Mouse (Mus musculus): ENCODE results near the gene Tmc6. TPM values are rescaled to one million over a fixed set of nuclear protein-coding genes. Genes with fewer than 3 reads are reported as not detected.

Gene Tmc6
- polyA plus RNA-seq, 1 experiment from 2014 or later = 39.8 TPM

GRCm38 (mm10) chr11:117825333-117826101, 43.5 kb upstream of the Tmc6 start, which contains the start of the genes Afmid and Tk1:
Gene Afmid (plus strand): TSS chr11:117825924.
Gene Tk1 (minus strand): TSS chr11:117826092.
- Histone ChIP-seq H3K4me2 (ENCODE audit: low read depth, low read length) (peak within 1 kb of the TSS; percentile 89), H3K4me1 (ENCODE audit: control insufficient read depth, insufficient read depth, low read length) (peaks cover 64% of the 10 kb centered on the region), H3K4me3 (ENCODE audit: low read length) (peak within 1 kb of the TSS; percentile 65), H3K27me3 (replicated peaks; ENCODE audit: control insufficient read depth, insufficient read depth, low read length) (no peaks in the 10 kb centered on the region), H3K27ac (ENCODE audit: low read length) (peak within 1 kb of the TSS; percentile 98), H3K9ac (ENCODE audit: low read depth, low read length) (peak within 1 kb of the TSS; percentile 84), H3K36me3 (ENCODE audit: control insufficient read depth, insufficient read depth, low read length) (peaks cover 10% of the 10 kb centered on the region), H3K9me3 (ENCODE audit: control insufficient read depth, low read length) (no peaks in the 10 kb centered on the region)
- ATAC-seq = peak; percentile 54
- WGBS = under 1% methylated on average over 34 of the region's 34 CpGs

DNA sequence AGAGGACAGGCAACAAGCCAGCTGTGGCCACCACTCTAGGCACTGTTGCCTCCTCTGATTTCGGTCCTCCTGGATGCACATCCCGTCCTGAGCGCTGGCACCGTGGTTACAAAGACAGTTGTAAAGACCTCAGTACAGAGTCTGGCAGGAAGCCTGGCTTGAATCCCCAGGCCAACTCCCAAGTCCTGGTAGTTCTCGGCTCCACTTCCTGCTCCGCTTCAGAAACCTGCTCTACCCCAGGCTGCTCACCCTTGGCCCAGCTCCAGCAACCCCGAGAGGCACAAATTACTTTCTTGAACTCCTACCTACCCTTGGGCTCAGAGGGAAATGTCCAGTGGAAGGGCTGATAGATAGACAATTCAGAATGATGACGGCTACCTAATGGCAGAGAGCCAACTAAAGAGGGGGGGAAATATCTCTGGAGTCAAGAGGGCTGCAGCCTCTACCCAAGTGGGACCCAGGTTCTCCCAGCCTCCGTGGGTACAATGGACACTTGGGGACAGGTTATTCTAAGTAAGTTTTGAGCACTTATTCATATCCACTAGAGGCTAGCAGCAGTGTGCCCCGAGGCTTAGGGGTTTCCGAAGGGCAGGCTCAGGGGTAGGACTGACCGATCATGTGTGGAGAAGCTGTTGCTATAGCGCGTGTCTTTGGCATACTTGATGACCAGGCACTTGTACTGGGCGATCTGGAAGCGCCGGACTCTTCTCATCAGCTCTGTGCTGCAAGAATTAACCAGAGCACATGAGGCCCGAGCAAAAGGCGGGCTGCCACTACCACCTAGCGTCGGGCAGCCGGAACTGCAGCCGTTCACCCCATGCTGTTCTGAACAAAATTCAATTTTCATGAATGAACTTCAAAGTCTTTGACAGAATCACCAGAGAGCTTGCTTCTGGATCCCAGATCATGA, 42.3 kb upstream of the Tmc6 start:
- Histone ChIP-seq H3K36me3 (ENCODE audit: control insufficient read depth, insufficient read depth, low read length) (peaks cover 10% of the 10 kb centered on the region), H3K4me1 (ENCODE audit: control insufficient read depth, insufficient read depth, low read length) (peaks cover 52% of the 10 kb centered on the region), H3K4me3 (ENCODE audit: low read length) (peak overlapping the region; percentile 65), H3K27me3 (replicated peaks; ENCODE audit: control insufficient read depth, insufficient read depth, low read length) (no peaks in the 10 kb centered on the region), H3K9ac (ENCODE audit: low read depth, low read length) (peak overlapping the region; percentile 84), H3K27ac (ENCODE audit: low read length) (peak overlapping the region; percentile 81), H3K9me3 (ENCODE audit: control insufficient read depth, low read length) (no peaks in the 10 kb centered on the region), H3K4me2 (ENCODE audit: low read depth, low read length) (peak overlapping the region; percentile 89)
- ATAC-seq = peak; percentile 52
- 10% methylated on average over 23 of the region's 23 CpGs for WGBS

GRCm38 (mm10) chr11:117823411-117823810, 41.4 kb upstream of the Tmc6 start:
- no peaks in the 10 kb centered on the region for H3K9me3 ChIP-seq (ENCODE audit: control insufficient read depth, low read length)
- 85% methylated on average over 6 of the region's 6 CpGs for WGBS
- H3K4me3 ChIP-seq (ENCODE audit: low read length) = no peak overlapping the region
- peak overlapping the region; percentile 67; the same call in 1 of the 2 replicates for H3K9ac ChIP-seq (ENCODE audit: low read depth, low read length)
- peak overlapping the region; percentile 78 for H3K27ac ChIP-seq (ENCODE audit: low read length)
- H3K36me3 ChIP-seq (ENCODE audit: control insufficient read depth, insufficient read depth, low read length) = peaks cover 10% of the 10 kb centered on the region
- peaks cover 46% of the 10 kb centered on the region for H3K4me1 ChIP-seq (ENCODE audit: control insufficient read depth, insufficient read depth, low read length)
- H3K4me2 ChIP-seq (ENCODE audit: low read depth, low read length) = peak overlapping the region; percentile 89; the same call in 1 of the 2 replicates
- H3K27me3 ChIP-seq (replicated peaks; ENCODE audit: control insufficient read depth, insufficient read depth, low read length) = no peaks in the 10 kb centered on the region
- no peak for ATAC-seq

- WGBS = 52% methylated on average over 7 of the region's 7 CpGs
- peak overlapping the region; percentile 50 for H3K9ac ChIP-seq (ENCODE audit: low read depth, low read length)
Measured at GRCm38 (mm10) chr11:117822728-117823241, 40.8 kb upstream of the Tmc6 start.

GRCm38 (mm10) chr11:117821868-117822267, 39.9 kb upstream of the Tmc6 start:
- Histone ChIP-seq H3K27me3 (replicated peaks; ENCODE audit: control insufficient read depth, insufficient read depth, low read length) (no peaks in the 10 kb centered on the region), H3K9ac (ENCODE audit: low read depth, low read length) (0 out of 2 replicates have a peak overlapping the region, but pooled peaks have one; percentile 13), H3K4me2 (ENCODE audit: low read depth, low read length) (no peak overlapping the region), H3K9me3 (ENCODE audit: control insufficient read depth, low read length) (no peaks in the 10 kb centered on the region), H3K27ac (ENCODE audit: low read length) (no peak overlapping the region), H3K4me1 (ENCODE audit: control insufficient read depth, insufficient read depth, low read length) (peaks cover 34% of the 10 kb centered on the region), H3K4me3 (ENCODE audit: low read length) (no peak overlapping the region), H3K36me3 (ENCODE audit: control insufficient read depth, insufficient read depth, low read length) (peaks cover 15% of the 10 kb centered on the region)
- ATAC-seq = no peak
- WGBS = 84% methylated on average over 9 of the region's 9 CpGs

More at GRCm38 (mm10) chr11:117822728-117823241, 40.8 kb upstream of the Tmc6 start:
- Histone ChIP-seq H3K9me3 (ENCODE audit: control insufficient read depth, low read length) (no peaks in the 10 kb centered on the region), H3K4me2 (ENCODE audit: low read depth, low read length) (no peak overlapping the region), H3K4me1 (ENCODE audit: control insufficient read depth, insufficient read depth, low read length) (peaks cover 39% of the 10 kb centered on the region), H3K27me3 (replicated peaks; ENCODE audit: control insufficient read depth, insufficient read depth, low read length) (no peaks in the 10 kb centered on the region), H3K36me3 (ENCODE audit: control insufficient read depth, insufficient read depth, low read length) (peaks cover 10% of the 10 kb centered on the region), H3K27ac (ENCODE audit: low read length) (peak overlapping the region; percentile 78), H3K4me3 (ENCODE audit: low read length) (no peak overlapping the region)
- no peak for ATAC-seq

DNA sequence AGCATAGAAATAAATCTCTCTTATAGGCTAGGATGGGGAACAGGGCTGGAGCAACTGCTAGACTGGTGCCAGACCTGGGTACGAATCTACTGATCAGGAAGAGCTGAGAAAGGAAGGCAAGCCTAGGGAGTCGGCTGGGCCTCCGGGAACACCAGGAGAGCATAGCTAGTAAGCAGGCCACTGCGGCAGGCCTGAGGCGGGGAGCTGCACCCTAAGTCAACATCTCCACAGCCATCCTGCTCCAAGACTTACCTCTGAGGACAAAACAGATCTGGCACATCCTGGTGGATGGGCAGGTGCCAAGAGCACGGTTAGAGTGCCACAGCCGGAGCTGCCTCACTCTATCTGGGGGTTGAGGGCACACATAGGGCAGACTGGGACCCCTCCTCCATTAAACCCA, 38.2 kb upstream of the Tmc6 start:
- Histone ChIP-seq H3K9me3 (ENCODE audit: control insufficient read depth, low read length) (no peaks in the 10 kb centered on the region), H3K4me3 (ENCODE audit: low read length) (no peak overlapping the region), H3K4me2 (ENCODE audit: low read depth, low read length) (no peak overlapping the region), H3K36me3 (ENCODE audit: control insufficient read depth, insufficient read depth, low read length) (peaks cover 19% of the 10 kb centered on the region), H3K4me1 (ENCODE audit: control insufficient read depth, insufficient read depth, low read length) (peaks cover 37% of the 10 kb centered on the region), H3K9ac (ENCODE audit: low read depth, low read length) (no peak overlapping the region), H3K27ac (ENCODE audit: low read length) (no peak overlapping the region), H3K27me3 (replicated peaks; ENCODE audit: control insufficient read depth, insufficient read depth, low read length) (no peaks in the 10 kb centered on the region)
- ATAC-seq = no peak
- 82% methylated on average over 7 of the region's 7 CpGs for WGBS

DNA sequence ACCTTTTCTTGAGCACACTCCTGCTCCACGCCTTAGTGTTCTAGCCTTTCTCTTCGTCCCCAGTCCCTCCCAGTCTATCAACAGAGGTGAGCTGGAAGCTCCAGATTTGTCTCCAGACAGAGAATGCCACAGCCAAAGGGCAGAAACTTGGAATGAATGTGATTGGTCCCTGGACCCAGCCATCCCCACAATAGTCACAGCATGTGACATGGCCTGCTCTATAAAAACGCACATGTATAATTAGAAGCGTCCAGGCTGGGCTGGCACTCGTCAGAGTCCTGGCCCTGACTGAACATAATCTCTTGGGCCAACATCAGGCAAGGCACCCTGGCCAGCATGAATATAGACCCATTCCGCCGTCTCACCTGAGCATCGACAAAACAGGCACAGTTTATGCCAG, 37.1 kb upstream of the Tmc6 start:
- no peak for ATAC-seq
- Histone ChIP-seq H3K4me1 (ENCODE audit: control insufficient read depth, insufficient read depth, low read length) (peaks cover 33% of the 10 kb centered on the region), H3K36me3 (ENCODE audit: control insufficient read depth, insufficient read depth, low read length) (peaks cover 19% of the 10 kb centered on the region)

DNA sequence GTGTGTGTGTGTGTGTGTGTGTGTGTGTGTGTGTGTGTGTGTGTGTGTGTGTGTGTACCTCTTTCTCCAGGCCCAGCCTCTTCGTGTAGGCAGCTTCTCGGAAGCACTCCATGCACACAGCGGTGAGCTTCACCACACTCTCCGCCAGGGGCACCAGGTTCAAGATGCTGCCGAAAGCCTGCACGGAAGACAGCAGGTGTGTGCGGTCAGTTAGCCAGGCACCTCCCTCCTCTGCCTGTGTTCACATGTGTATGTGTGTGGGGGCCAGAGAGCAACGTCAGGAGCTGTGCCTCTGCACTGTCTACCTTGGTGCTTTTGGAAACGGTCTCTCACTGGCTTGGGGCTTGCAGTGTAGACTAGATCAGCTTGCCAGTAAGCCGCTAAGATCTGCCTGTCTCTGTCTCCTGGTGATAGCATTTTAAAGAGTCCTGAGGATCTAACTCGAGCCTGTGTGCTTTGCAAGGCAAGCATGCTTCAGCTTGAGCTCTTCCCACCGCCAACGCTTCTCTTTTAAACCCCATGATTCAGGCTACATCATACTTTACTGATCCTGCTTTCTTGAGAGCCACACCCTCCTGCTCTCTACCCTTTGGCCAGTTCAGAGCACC, 34.5 kb upstream of the Tmc6 start:
- Histone ChIP-seq H3K4me2 (ENCODE audit: low read depth, low read length) (no peak overlapping the region), H3K27ac (ENCODE audit: low read length) (no peak overlapping the region), H3K27me3 (replicated peaks; ENCODE audit: control insufficient read depth, insufficient read depth, low read length) (no peaks in the 10 kb centered on the region), H3K36me3 (ENCODE audit: control insufficient read depth, insufficient read depth, low read length) (peaks cover 24% of the 10 kb centered on the region), H3K4me3 (ENCODE audit: low read length) (no peak overlapping the region), H3K9me3 (ENCODE audit: control insufficient read depth, low read length) (no peaks in the 10 kb centered on the region), H3K9ac (ENCODE audit: low read depth, low read length) (no peak overlapping the region), H3K4me1 (ENCODE audit: control insufficient read depth, insufficient read depth, low read length) (peaks cover 15% of the 10 kb centered on the region; the same call in 1 of the 2 replicates)
- 81% methylated on average over 13 of the region's 13 CpGs for WGBS
- ATAC-seq = no peak

More for the DNA sequence above, 37.1 kb upstream of the Tmc6 start:
- Histone ChIP-seq H3K27me3 (replicated peaks; ENCODE audit: control insufficient read depth, insufficient read depth, low read length) (no peaks in the 10 kb centered on the region), H3K4me2 (ENCODE audit: low read depth, low read length) (no peak overlapping the region), H3K27ac (ENCODE audit: low read length) (no peak overlapping the region; the same call in 1 of the 2 replicates), H3K4me3 (ENCODE audit: low read length) (no peak overlapping the region), H3K9ac (ENCODE audit: low read depth, low read length) (no peak overlapping the region), H3K9me3 (ENCODE audit: control insufficient read depth, low read length) (no peaks in the 10 kb centered on the region)
- WGBS = 75% methylated on average over 8 of the region's 8 CpGs
